Mouse (Mus musculus) embryonic facial prominence, embryonic 14.5 days (tissue): ENCODE measurements at regions not wholly inside any gene's neighbourhood (a gene's known extent, or its start where the extent isn't known, plus 50 kb on each side); places are given as distances from the start of the nearest gene placed in this dataset.
"Not testable (repeated sequence)": the region's sequence is repeated elsewhere in the genome, so short reads cannot be mapped to it uniquely, and the experiment has no call there.

Experiments
- ATAC-seq: fragments of 200-750 bp; cut with Nextera tagmentation; 2 replicates; pipeline ENCODE4 v1.8.0; 2017; ENCODE audit warnings: low read depth, moderate number of reproducible peaks, moderate TSS enrichment
- DNase-seq: peaks from one replicate; pipeline ENCODE4 v3.0.0-alpha.2; 2015; ENCODE audit warnings: low spot score
- H3K27ac ChIP-seq: fragments of 300-500 bp; sonication (generic); replicated peaks from 2 replicates; pipeline ENCODE4 v1.5.1; 2014; ENCODE audit warnings: low read depth, mild to moderate bottlenecking, low read length, moderate library complexity
- H3K27me3 ChIP-seq: fragments of 300-500 bp; sonication (generic); replicated peaks from 2 replicates; pipeline ENCODE4 v1.6.1; 2014; ENCODE audit warnings: low read length; ENCODE audit not compliant: control insufficient read depth, insufficient read depth
- H3K36me3 ChIP-seq: fragments of 300-500 bp; sonication (generic); 2 replicates; pipeline ENCODE4 v1.6.1; 2014; ENCODE audit warnings: low read length, mixed read lengths; ENCODE audit not compliant: control insufficient read depth, insufficient read depth
- H3K4me1 ChIP-seq: fragments of 300-500 bp; sonication (generic); 2 replicates; pipeline ENCODE4 v1.6.1; 2014; ENCODE audit warnings: antibody characterized with exemption, low read length; ENCODE audit not compliant: control insufficient read depth, insufficient read depth
- H3K4me2 ChIP-seq: fragments of 300-500 bp; sonication (generic); 2 replicates; pipeline ENCODE4 v1.6.1; 2014; ENCODE audit warnings: low read depth, mild to moderate bottlenecking, low read length, moderate library complexity, mixed read lengths
- H3K4me3 ChIP-seq: fragments of 300-500 bp; sonication (generic); 2 replicates; pipeline ENCODE4 v1.5.1; 2014; ENCODE audit warnings: low read depth, mild to moderate bottlenecking, low read length
- H3K9ac ChIP-seq: fragments of 300-500 bp; sonication (generic); 2 replicates; pipeline ENCODE4 v1.6.1; 2014; ENCODE audit warnings: low read depth, mild to moderate bottlenecking, low read length, moderate library complexity, mixed read lengths
- H3K9me3 ChIP-seq: fragments of 300-500 bp; sonication (generic); 2 replicates; pipeline ENCODE4 v1.6.1; 2016; ENCODE audit warnings: low read length; ENCODE audit not compliant: control insufficient read depth
- WGBS: fragments of 180-500 bp; shearing (Covaris S2); extraction: QIAGEN DNeasy Blood & Tissue Kit; methylation state at CpG from one replicate; pipeline ENCODE4 v1.1.7; 2014; 5-methylcytosine and 5-hydroxymethylcytosine counted together

GRCm38 (mm10) chr17:13462663-13463062 lies 108.3 kb downstream of the Tcp10c start:
- DNase-seq, H3K9ac ChIP-seq, H3K27me3 ChIP-seq, H3K27ac ChIP-seq, H3K4me3 ChIP-seq, H3K9me3 ChIP-seq, ATAC-seq, H3K4me2 ChIP-seq, H3K36me3 ChIP-seq, H3K4me1 ChIP-seq: not testable (repeated sequence)
- 93% methylated on average over 2 of the region's 9 CpGs for WGBS

- not testable (repeated sequence) for H3K4me2 ChIP-seq, H3K4me3 ChIP-seq, H3K4me1 ChIP-seq, ATAC-seq, H3K9ac ChIP-seq, H3K9me3 ChIP-seq, H3K36me3 ChIP-seq, H3K27ac ChIP-seq, DNase-seq, H3K27me3 ChIP-seq
- WGBS = 41% methylated on average over 4 of the region's 5 CpGs
These were observed 111.5 kb downstream of the Tcp10c start for GRCm38 (mm10) chr17:13465822-13466221.

GRCm38 (mm10) chr17:13469867-13470380 lies 115.6 kb downstream of the Tcp10c start:
- H3K9ac ChIP-seq, H3K4me3 ChIP-seq, DNase-seq, H3K4me1 ChIP-seq, H3K36me3 ChIP-seq, H3K9me3 ChIP-seq, H3K4me2 ChIP-seq, H3K27ac ChIP-seq, ATAC-seq, H3K27me3 ChIP-seq: not testable (repeated sequence)
- WGBS = 82% methylated on average over 8 of the region's 8 CpGs

- H3K27ac ChIP-seq = no peak overlapping the region
- H3K4me2 ChIP-seq = no peak overlapping the region
- H3K36me3 ChIP-seq = no peaks in the 10 kb centered on the region
- no peaks in the 10 kb centered on the region for H3K9me3 ChIP-seq
- no peaks in the 10 kb centered on the region for H3K27me3 ChIP-seq
- DNase-seq (peak; percentile 87), ATAC-seq (0 out of 2 replicates have a peak, but pooled peaks have one; percentile 54)
- H3K4me3 ChIP-seq = no peak overlapping the region
- H3K4me1 ChIP-seq = 0 out of 2 replicates have a peak, but pooled peaks cover 2% of the 10 kb centered on the region
- no peak overlapping the region for H3K9ac ChIP-seq
- WGBS = 15% methylated on average over 7 of the region's 7 CpGs
These were observed 118.2 kb downstream of the Tcp10c start for GRCm38 (mm10) chr17:13472460-13473062.

- DNase-seq (no peak), ATAC-seq (no peak)
- 69% methylated on average over 14 of the region's 14 CpGs for WGBS
- Histone ChIP-seq H3K9ac (no peak overlapping the region), H3K36me3 (no peaks in the 10 kb centered on the region), H3K4me2 (no peak overlapping the region), H3K4me3 (no peak overlapping the region), H3K27me3 (no peaks in the 10 kb centered on the region), H3K9me3 (no peaks in the 10 kb centered on the region), H3K4me1 (peaks cover 7% of the 10 kb centered on the region), H3K27ac (no peak overlapping the region)
These were observed 120.1 kb downstream of the Tcp10c start for GRCm38 (mm10) chr17:13474310-13475094.

- Histone ChIP-seq H3K27ac (peak overlapping the region; percentile 77), H3K9ac (peak overlapping the region; percentile 19; the same call in 1 of the 2 replicates), H3K4me2 (peak overlapping the region; percentile 32), H3K4me1 (peaks cover 11% of the 10 kb centered on the region), H3K9me3 (no peaks in the 10 kb centered on the region), H3K27me3 (no peaks in the 10 kb centered on the region), H3K36me3 (no peaks in the 10 kb centered on the region), H3K4me3 (no peak overlapping the region)
- no peak for DNase-seq
- peak; percentile 70 for ATAC-seq
- WGBS = 17% methylated on average over 5 of the region's 5 CpGs
These were observed 124.6 kb downstream of the Tcp10c start for GRCm38 (mm10) chr17:13478866-13479571.

GRCm38 (mm10) chr17:13479572-13480063 lies 125.2 kb downstream of the Tcp10c start:
- DNase-seq = peak; percentile 89
- no peaks in the 10 kb centered on the region for H3K9me3 ChIP-seq

GRCm38 (mm10) chr17:13481445-13482085 lies 127.2 kb downstream of the Tcp10c start:
- no peak overlapping the region for H3K27ac ChIP-seq
- H3K9ac ChIP-seq = no peak overlapping the region
- H3K36me3 ChIP-seq = no peaks in the 10 kb centered on the region
- DNase-seq = no peak
- no peak overlapping the region for H3K4me3 ChIP-seq
- H3K4me1 ChIP-seq = peaks cover 9% of the 10 kb centered on the region
- 78% methylated on average over 7 of the region's 7 CpGs for WGBS
- no peak for ATAC-seq
- no peak overlapping the region for H3K4me2 ChIP-seq
- H3K9me3 ChIP-seq = no peaks in the 10 kb centered on the region
- H3K27me3 ChIP-seq = no peaks in the 10 kb centered on the region

More at GRCm38 (mm10) chr17:13479572-13480063, 125.2 kb downstream of the Tcp10c start:
- peak; percentile 87 for ATAC-seq
- WGBS = 10% methylated on average over 11 of the region's 12 CpGs
- peak overlapping the region; percentile 32 for H3K4me2 ChIP-seq
- H3K27me3 ChIP-seq = no peaks in the 10 kb centered on the region
- H3K36me3 ChIP-seq = no peaks in the 10 kb centered on the region
- H3K9ac ChIP-seq = 0 out of 2 replicates have a peak overlapping the region, but pooled peaks have one; percentile 19
- H3K4me1 ChIP-seq = peaks cover 9% of the 10 kb centered on the region
- peak overlapping the region; percentile 77 for H3K27ac ChIP-seq
- H3K4me3 ChIP-seq = no peak overlapping the region
